Mouse (Mus musculus): ENCODE measurements around the gene Zfp287. TPM values are rescaled to one million over a fixed set of nuclear protein-coding genes. Genes with fewer than 3 reads are reported as not detected.
"Not testable (repeated sequence)": the region's sequence is repeated elsewhere in the genome, so short reads cannot be mapped to it uniquely, and the experiment has no call there.

Zfp287 gene
- polyA plus RNA-seq, 1 experiment from 2014 or later: 6.3 TPM

DNA sequence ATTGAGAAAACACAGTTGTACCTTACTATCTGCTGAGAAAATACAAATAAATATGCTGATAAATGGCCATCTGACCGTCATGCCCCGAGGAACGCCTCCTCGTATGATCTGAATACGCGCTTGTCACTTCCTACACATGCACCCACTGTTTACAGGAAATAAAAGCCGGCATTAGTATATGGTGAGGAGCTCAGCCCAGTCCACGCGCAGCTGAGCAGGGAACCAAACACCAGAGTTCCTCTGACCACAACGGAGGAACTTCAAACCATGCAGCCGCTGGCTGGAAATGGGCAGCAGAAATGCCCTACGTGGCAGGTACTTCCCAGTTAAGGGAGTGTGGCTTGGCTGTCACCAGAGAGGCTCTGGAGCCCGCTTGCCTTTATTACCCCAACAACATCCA lies 17.7 kb upstream of the Zfp287 start:
- H3K4me1 ChIP-seq (ENCODE audit: control insufficient read depth, insufficient read depth, low read length); H3K9me3 ChIP-seq (replicated peaks; ENCODE audit: control insufficient read depth, low read length); H3K9ac ChIP-seq (ENCODE audit: low read length); H3K4me3 ChIP-seq (replicated peaks; ENCODE audit: low read length); H3K27me3 ChIP-seq (ENCODE audit: control insufficient read depth, insufficient read depth, low read length); H3K4me2 ChIP-seq (ENCODE audit: low read depth, low read length); H3K27ac ChIP-seq (ENCODE audit: low read length); ATAC-seq (ENCODE audit: insufficient read depth, low FRiP score); H3K36me3 ChIP-seq (ENCODE audit: control insufficient read depth, insufficient read depth, low read length): not testable (repeated sequence)
- 79% methylated on average over 13 of the region's 13 CpGs for WGBS

DNA sequence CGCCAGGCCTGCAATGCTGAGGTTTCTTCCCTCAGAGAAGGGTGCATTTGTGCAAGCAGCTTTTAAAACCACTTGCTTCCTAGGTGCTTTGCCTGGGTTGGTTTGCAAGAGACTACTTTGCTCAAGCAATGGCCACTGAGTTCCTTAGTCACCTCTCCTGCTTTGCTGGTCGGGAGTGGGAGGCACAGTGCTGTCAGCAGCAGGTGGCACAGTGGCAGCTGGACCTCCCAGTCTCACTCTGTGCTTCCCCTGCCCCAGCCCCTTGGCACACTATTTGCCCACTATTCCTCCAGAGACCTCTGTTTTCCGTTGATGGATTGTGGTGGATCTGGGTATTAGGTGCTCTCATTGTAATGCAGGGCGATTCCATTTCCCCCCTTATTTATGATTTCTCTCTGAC lies 16.4 kb upstream of the Zfp287 start:
- no peak overlapping the region for H3K4me2 ChIP-seq (ENCODE audit: low read depth, low read length)
- H3K27me3 ChIP-seq (ENCODE audit: control insufficient read depth, insufficient read depth, low read length): peaks cover 3% of the 10 kb centered on the region; the same call in 1 of the 2 replicates
- no peaks in the 10 kb centered on the region for H3K9me3 ChIP-seq (replicated peaks; ENCODE audit: control insufficient read depth, low read length)
- 80% methylated on average over 4 of the region's 4 CpGs for WGBS
- no peak overlapping the region for H3K9ac ChIP-seq (ENCODE audit: low read length)
- no peak for ATAC-seq (ENCODE audit: insufficient read depth, low FRiP score)
- H3K4me1 ChIP-seq (ENCODE audit: control insufficient read depth, insufficient read depth, low read length): 0 out of 2 replicates have a peak, but pooled peaks cover 3% of the 10 kb centered on the region
- H3K36me3 ChIP-seq (ENCODE audit: control insufficient read depth, insufficient read depth, low read length): no peaks in the 10 kb centered on the region
- no peak overlapping the region for H3K27ac ChIP-seq (ENCODE audit: low read length)
- H3K4me3 ChIP-seq (replicated peaks; ENCODE audit: low read length): no peak overlapping the region

DNA sequence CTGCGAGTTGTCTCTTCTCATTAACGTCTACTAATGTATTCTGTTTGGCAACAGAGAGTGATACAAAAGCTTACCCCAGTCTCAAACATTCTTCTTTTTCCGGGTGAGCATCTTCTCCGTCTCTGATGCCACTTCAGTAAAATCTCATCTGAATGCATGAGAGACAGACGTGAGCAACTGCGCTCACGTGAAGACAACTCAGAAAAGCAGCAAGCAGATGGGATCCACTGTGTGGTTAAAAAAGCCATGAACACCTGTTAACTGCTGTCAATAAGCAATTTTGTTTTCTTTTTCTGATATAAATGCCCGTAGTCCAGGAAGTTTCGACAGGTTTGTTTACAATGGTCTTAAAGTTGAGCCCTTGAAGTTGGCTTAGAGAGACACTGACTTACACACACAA lies 15.5 kb upstream of the Zfp287 start:
- WGBS: 60% methylated on average over 9 of the region's 9 CpGs
- 0 out of 2 replicates have a peak, but pooled peaks cover 3% of the 10 kb centered on the region for H3K4me1 ChIP-seq (ENCODE audit: control insufficient read depth, insufficient read depth, low read length)
- H3K4me3 ChIP-seq (replicated peaks; ENCODE audit: low read length): no peak overlapping the region
- no peak overlapping the region for H3K4me2 ChIP-seq (ENCODE audit: low read depth, low read length)
- H3K9me3 ChIP-seq (replicated peaks; ENCODE audit: control insufficient read depth, low read length): no peaks in the 10 kb centered on the region
- no peak overlapping the region for H3K27ac ChIP-seq (ENCODE audit: low read length)
- ATAC-seq (ENCODE audit: insufficient read depth, low FRiP score): no peak
- no peaks in the 10 kb centered on the region for H3K36me3 ChIP-seq (ENCODE audit: control insufficient read depth, insufficient read depth, low read length)
- H3K9ac ChIP-seq (ENCODE audit: low read length): no peak overlapping the region
- H3K27me3 ChIP-seq (ENCODE audit: control insufficient read depth, insufficient read depth, low read length): peaks cover 3% of the 10 kb centered on the region; the same call in 1 of the 2 replicates

DNA sequence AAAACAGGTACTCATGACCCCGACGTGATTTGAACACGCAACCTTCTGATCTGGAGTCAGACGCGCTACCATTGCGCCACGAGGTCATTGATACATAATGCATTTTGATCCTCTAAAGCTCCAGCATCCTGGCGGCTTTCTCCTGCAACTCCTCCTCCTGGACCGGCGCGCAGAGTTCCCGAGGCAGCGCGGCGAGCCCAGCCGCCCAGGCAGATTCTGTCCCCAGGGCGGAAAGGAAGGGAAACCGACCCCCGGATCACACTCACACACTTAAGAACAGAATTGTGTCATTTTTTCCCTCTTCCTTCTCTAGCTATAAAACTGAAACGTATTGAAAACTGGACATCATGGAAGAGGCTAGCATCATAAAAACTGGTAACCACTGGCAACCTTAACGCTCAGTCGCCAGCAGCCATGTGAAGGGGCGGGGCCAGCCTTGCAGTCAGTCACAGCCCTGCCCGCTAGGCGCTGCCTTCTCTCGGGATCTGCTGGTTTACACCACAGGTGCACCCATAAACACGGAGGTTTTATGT lies 14.4 kb upstream of the Zfp287 start:
- ATAC-seq (ENCODE audit: insufficient read depth, low FRiP score): no peak; the same call in 1 of the 2 replicates
- Histone ChIP-seq H3K36me3 (ENCODE audit: control insufficient read depth, insufficient read depth, low read length) (no peaks in the 10 kb centered on the region), H3K27ac (ENCODE audit: low read length) (no peak overlapping the region), H3K4me3 (replicated peaks; ENCODE audit: low read length) (peak overlapping the region; percentile 46), H3K9ac (ENCODE audit: low read length) (peak overlapping the region; percentile 56), H3K27me3 (ENCODE audit: control insufficient read depth, insufficient read depth, low read length) (peaks cover 3% of the 10 kb centered on the region; the same call in 1 of the 2 replicates), H3K4me2 (ENCODE audit: low read depth, low read length) (peak overlapping the region; percentile 70), H3K9me3 (replicated peaks; ENCODE audit: control insufficient read depth, low read length) (no peaks in the 10 kb centered on the region), H3K4me1 (ENCODE audit: control insufficient read depth, insufficient read depth, low read length) (0 out of 2 replicates have a peak, but pooled peaks cover 3% of the 10 kb centered on the region)
- WGBS: 3% methylated on average over 27 of the region's 27 CpGs

DNA sequence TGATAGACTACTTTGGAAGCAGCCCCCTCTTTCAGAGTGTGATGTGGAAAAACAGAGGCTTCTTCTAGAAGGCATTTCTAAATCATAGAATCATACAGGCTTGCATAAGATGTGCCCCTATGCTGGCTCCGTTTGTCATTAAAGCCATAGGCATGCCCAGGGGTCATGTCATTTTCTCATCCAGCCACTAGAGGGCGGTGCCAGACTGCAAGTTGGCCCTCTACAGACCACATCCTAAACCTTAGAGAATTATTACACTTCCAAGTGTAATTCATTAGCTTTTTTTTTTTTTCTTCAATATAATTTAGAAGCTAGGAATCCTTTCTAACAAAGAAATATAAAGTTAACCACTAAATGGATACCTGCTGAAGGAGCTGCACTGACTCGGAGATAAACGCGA lies 12.4 kb upstream of the Zfp287 start:
- Histone ChIP-seq H3K4me3 (replicated peaks; ENCODE audit: low read length) (no peak overlapping the region), H3K9me3 (replicated peaks; ENCODE audit: control insufficient read depth, low read length) (no peaks in the 10 kb centered on the region), H3K4me1 (ENCODE audit: control insufficient read depth, insufficient read depth, low read length) (0 out of 2 replicates have a peak, but pooled peaks cover 3% of the 10 kb centered on the region), H3K27ac (ENCODE audit: low read length) (no peak overlapping the region), H3K9ac (ENCODE audit: low read length) (no peak overlapping the region), H3K27me3 (ENCODE audit: control insufficient read depth, insufficient read depth, low read length) (peaks cover 3% of the 10 kb centered on the region; the same call in 1 of the 2 replicates), H3K36me3 (ENCODE audit: control insufficient read depth, insufficient read depth, low read length) (no peaks in the 10 kb centered on the region), H3K4me2 (ENCODE audit: low read depth, low read length) (no peak overlapping the region)
- 45% methylated on average over 5 of the region's 5 CpGs for WGBS
- no peak for ATAC-seq (ENCODE audit: insufficient read depth, low FRiP score)

DNA sequence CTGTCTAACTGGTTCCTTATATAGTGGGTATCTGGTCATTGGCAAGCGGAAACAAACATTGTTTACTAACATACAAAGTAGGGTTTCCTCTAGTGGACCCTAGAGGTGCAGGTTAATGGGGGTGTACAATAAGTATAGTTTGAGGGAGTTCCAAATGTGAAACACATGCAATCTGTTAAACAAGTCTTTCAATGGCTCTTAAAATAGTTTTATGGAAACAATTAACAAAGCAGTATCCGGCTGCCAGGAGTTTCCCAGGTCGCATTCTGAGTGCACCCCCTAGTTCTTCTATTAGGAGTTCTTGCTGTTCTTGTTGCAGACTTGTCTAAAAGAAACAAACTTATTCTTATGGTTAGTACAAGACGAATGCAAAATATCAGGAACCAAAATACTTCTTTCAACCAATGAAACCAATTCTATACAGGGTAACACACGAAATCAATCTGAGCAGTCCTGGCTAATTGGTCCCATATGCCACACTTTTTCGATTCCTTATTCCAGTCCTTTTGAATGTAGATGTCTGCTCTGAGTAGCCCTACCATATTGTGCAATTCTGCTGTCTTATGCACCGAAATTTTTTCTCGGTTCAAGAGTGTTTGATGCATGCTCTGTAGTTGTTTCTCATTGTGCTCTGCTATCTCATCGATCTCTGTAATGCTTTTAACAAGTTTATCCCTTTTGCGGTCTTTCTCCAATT lies 10.7 kb upstream of the Zfp287 start:
- Histone ChIP-seq H3K27ac (ENCODE audit: low read length) (no peak overlapping the region), H3K9me3 (replicated peaks; ENCODE audit: control insufficient read depth, low read length) (no peaks in the 10 kb centered on the region), H3K27me3 (ENCODE audit: control insufficient read depth, insufficient read depth, low read length) (peaks cover 3% of the 10 kb centered on the region; the same call in 1 of the 2 replicates), H3K4me3 (replicated peaks; ENCODE audit: low read length) (no peak overlapping the region), H3K9ac (ENCODE audit: low read length) (no peak overlapping the region), H3K4me1 (ENCODE audit: control insufficient read depth, insufficient read depth, low read length) (0 out of 2 replicates have a peak, but pooled peaks cover 3% of the 10 kb centered on the region), H3K4me2 (ENCODE audit: low read depth, low read length) (no peak overlapping the region), H3K36me3 (ENCODE audit: control insufficient read depth, insufficient read depth, low read length) (no peaks in the 10 kb centered on the region)
- WGBS: 77% methylated on average over 10 of the region's 10 CpGs
- ATAC-seq (ENCODE audit: insufficient read depth, low FRiP score): no peak

DNA sequence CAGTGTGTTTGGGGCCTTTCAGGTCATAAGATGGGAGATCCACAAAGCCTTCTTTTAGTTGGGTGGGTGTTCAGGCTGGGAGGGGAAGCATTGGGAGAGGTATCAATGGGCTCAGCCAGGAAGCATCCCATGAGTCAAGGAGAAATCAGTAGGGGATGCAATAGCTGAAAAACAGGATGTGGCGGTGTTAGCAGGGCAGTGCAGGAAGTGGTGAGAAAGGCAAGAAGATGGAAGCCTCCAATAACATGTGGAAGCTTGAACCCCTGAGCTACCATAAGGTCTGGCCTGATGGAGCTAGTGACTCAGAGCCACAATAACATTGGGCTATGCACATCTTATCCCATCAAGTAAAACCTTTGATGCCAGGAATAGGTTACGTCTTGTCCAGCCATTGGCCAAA lies 9.5 kb upstream of the Zfp287 start:
- Histone ChIP-seq H3K4me2 (ENCODE audit: low read depth, low read length) (no peak overlapping the region), H3K9ac (ENCODE audit: low read length) (no peak overlapping the region), H3K27me3 (ENCODE audit: control insufficient read depth, insufficient read depth, low read length) (no peaks in the 10 kb centered on the region), H3K9me3 (replicated peaks; ENCODE audit: control insufficient read depth, low read length) (no peaks in the 10 kb centered on the region), H3K27ac (ENCODE audit: low read length) (no peak overlapping the region), H3K4me3 (replicated peaks; ENCODE audit: low read length) (no peak overlapping the region), H3K4me1 (ENCODE audit: control insufficient read depth, insufficient read depth, low read length) (no peaks in the 10 kb centered on the region), H3K36me3 (ENCODE audit: control insufficient read depth, insufficient read depth, low read length) (no peaks in the 10 kb centered on the region)
- no peak for ATAC-seq (ENCODE audit: insufficient read depth, low FRiP score)
- 89% methylated on average over 2 of the region's 2 CpGs for WGBS

DNA sequence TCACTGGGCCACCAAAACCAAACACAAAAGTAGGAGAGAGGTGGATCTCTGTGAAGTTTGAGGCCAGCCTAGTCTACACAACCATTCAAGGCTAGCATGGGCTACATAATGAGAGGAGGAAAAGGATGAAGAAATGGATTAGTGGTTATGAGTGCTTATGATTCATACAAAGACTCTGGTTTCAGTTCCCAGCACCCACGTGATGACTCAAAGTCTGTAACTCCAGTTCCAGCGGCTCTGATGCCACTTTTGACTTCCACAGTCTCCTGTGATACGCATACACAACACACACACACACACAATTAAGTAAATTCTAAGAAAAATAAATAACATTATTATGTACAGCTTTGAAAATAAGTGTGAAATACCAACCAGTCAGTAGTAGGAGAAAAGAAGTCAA lies 960 bp upstream of the Zfp287 start:
- Histone ChIP-seq H3K9me3 (replicated peaks; ENCODE audit: control insufficient read depth, low read length) (no peaks in the 10 kb centered on the region), H3K36me3 (ENCODE audit: control insufficient read depth, insufficient read depth, low read length) (no peaks in the 10 kb centered on the region), H3K27me3 (ENCODE audit: control insufficient read depth, insufficient read depth, low read length) (no peaks in the 10 kb centered on the region), H3K4me1 (ENCODE audit: control insufficient read depth, insufficient read depth, low read length) (peaks cover 4% of the 10 kb centered on the region), H3K4me2 (ENCODE audit: low read depth, low read length) (no peak overlapping the region), H3K27ac (ENCODE audit: low read length) (no peak overlapping the region), H3K9ac (ENCODE audit: low read length) (no peak overlapping the region), H3K4me3 (replicated peaks; ENCODE audit: low read length) (no peak overlapping the region)
- no peak for ATAC-seq (ENCODE audit: insufficient read depth, low FRiP score)
- 83% methylated on average over 3 of the region's 3 CpGs for WGBS

DNA sequence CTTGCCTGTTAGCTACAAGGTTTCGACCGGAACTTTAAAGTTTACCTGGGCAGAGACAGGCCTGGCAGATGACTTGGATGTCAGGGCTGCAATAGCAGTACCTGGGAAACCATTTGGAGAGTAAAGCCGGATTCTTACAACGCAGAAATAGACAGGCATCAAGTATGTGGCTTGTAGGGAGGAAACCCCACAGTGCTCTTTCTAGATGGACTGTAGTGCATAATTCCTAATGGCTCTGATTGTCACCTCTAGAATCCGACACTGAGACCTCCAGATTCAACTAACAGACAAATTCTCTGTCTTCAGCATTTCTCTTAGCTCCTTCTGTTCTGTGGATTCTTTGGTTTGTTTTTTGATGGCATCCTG lies 300 bp upstream of the Zfp287 start:
- peak overlapping the region; percentile 72 for H3K4me3 ChIP-seq (replicated peaks; ENCODE audit: low read length)
- peaks cover 4% of the 10 kb centered on the region for H3K4me1 ChIP-seq (ENCODE audit: control insufficient read depth, insufficient read depth, low read length)
- no peaks in the 10 kb centered on the region for H3K27me3 ChIP-seq (ENCODE audit: control insufficient read depth, insufficient read depth, low read length)
- no peak for ATAC-seq (ENCODE audit: insufficient read depth, low FRiP score)
- no peaks in the 10 kb centered on the region for H3K9me3 ChIP-seq (replicated peaks; ENCODE audit: control insufficient read depth, low read length)
- WGBS: 13% methylated on average over 5 of the region's 5 CpGs
- no peaks in the 10 kb centered on the region for H3K36me3 ChIP-seq (ENCODE audit: control insufficient read depth, insufficient read depth, low read length)
- H3K4me2 ChIP-seq (ENCODE audit: low read depth, low read length): peak overlapping the region; percentile 86
- peak overlapping the region; percentile 80; the same call in 1 of the 2 replicates for H3K9ac ChIP-seq (ENCODE audit: low read length)
- no peak overlapping the region for H3K27ac ChIP-seq (ENCODE audit: low read length)
